Mouse (Mus musculus) heart, embryonic 10.5 days (tissue): ENCODE data around the gene E030018B13Rik. TPM values are rescaled to one million over a fixed set of nuclear protein-coding genes. Genes with fewer than 3 reads are reported as not detected.

Source experiments
- DNase-seq: peaks from one replicate; pipeline ENCODE4 v3.0.0-alpha.2; 2017; ENCODE audit warnings: low spot score
- H3K27ac ChIP-seq: fragments of 300-500 bp; sonication (generic); 2 replicates; pipeline ENCODE4 v1.5.1; 2016; ENCODE audit warnings: mild to moderate bottlenecking
- H3K27me3 ChIP-seq: fragments of 300-500 bp; sonication (generic); 2 replicates; pipeline ENCODE4 v1.6.1; 2016; ENCODE audit warnings: mild to moderate bottlenecking; ENCODE audit not compliant: poor library complexity, insufficient read depth, severe bottlenecking
- H3K36me3 ChIP-seq: fragments of 300-500 bp; sonication (generic); 2 replicates; pipeline ENCODE4 v1.6.1; 2016; ENCODE audit warnings: mild to moderate bottlenecking, moderate library complexity
- H3K4me1 ChIP-seq: fragments of 300-500 bp; sonication (generic); 2 replicates; pipeline ENCODE4 v1.6.1; 2016; ENCODE audit warnings: mild to moderate bottlenecking
- H3K4me3 ChIP-seq: fragments of 300-500 bp; sonication (generic); 2 replicates; pipeline ENCODE4 v1.5.1; 2016; ENCODE audit warnings: mild to moderate bottlenecking, moderate library complexity
- H3K9me3 ChIP-seq: fragments of 300-500 bp; sonication (generic); 2 replicates; pipeline ENCODE4 v1.6.1; 2016; ENCODE audit warnings: mild to moderate bottlenecking, moderate library complexity
- WGBS: fragments of 180-500 bp; shearing (Covaris S2); methylation state at CpG from one replicate; pipeline ENCODE4 v1.1.7; 2016; 5-methylcytosine and 5-hydroxymethylcytosine counted together
- polyA plus RNA-seq: library from polyadenylated mRNA; unstranded; fragments of >200 nt; fragmentation: Nextera tagmentation; extraction: Ambion mirVana; gene quantifications from 2 replicates; pipeline ENCODE4 v1.2.1, GENCODE M21; 2016

Gene E030018B13Rik
- polyA plus RNA-seq, 1 experiment from 2014 or later = 0.18 TPM

- Histone ChIP-seq H3K4me3 (no peak overlapping the region), H3K27ac (no peak overlapping the region), H3K9me3 (no peaks in the 10 kb centered on the region), H3K4me1 (peaks cover 15% of the 10 kb centered on the region), H3K27me3 (peaks cover 9% of the 10 kb centered on the region; the same call in 1 of the 2 replicates), H3K36me3 (no peaks in the 10 kb centered on the region)
- DNase-seq = no peak
- WGBS = 51% methylated on average over 7 of the region's 7 CpGs
Measured at GRCm38 (mm10) chr7:63952077-63952898, 35.6 kb downstream of the E030018B13Rik start.

GRCm38 (mm10) chr7:63955440-63955839 is 38.8 kb downstream of the E030018B13Rik start:
- peaks cover 26% of the 10 kb centered on the region; the same call in 1 of the 2 replicates for H3K27me3 ChIP-seq
- H3K9me3 ChIP-seq = no peaks in the 10 kb centered on the region
- H3K27ac ChIP-seq = no peak overlapping the region
- DNase-seq = no peak
- H3K36me3 ChIP-seq = no peaks in the 10 kb centered on the region
- H3K4me1 ChIP-seq = peaks cover 17% of the 10 kb centered on the region
- WGBS = 76% methylated on average over 2 of the region's 2 CpGs
- no peak overlapping the region for H3K4me3 ChIP-seq

- Histone ChIP-seq H3K27me3 (peaks cover 26% of the 10 kb centered on the region; the same call in 1 of the 2 replicates), H3K4me3 (no peak overlapping the region), H3K4me1 (peaks cover 17% of the 10 kb centered on the region), H3K36me3 (no peaks in the 10 kb centered on the region), H3K27ac (no peak overlapping the region), H3K9me3 (no peaks in the 10 kb centered on the region)
- no peak for DNase-seq
- 69% methylated on average over 14 of the region's 14 CpGs for WGBS
Measured at GRCm38 (mm10) chr7:63956138-63956823, 39.6 kb downstream of the E030018B13Rik start.

GRCm38 (mm10) chr7:63956981-63957713 is 40.5 kb downstream of the E030018B13Rik start:
- peak overlapping the region; percentile 13; the same call in 1 of the 2 replicates for H3K27ac ChIP-seq
- no peak for DNase-seq
- WGBS = 23% methylated on average over 16 of the region's 16 CpGs

GRCm38 (mm10) chr7:63957872-63958640 is 41.4 kb downstream of the E030018B13Rik start:
- no peak overlapping the region for H3K4me3 ChIP-seq
- WGBS = 83% methylated on average over 12 of the region's 12 CpGs
- no peak for DNase-seq
- H3K27ac ChIP-seq = no peak overlapping the region
- H3K4me1 ChIP-seq = peaks cover 17% of the 10 kb centered on the region
- peaks cover 26% of the 10 kb centered on the region; the same call in 1 of the 2 replicates for H3K27me3 ChIP-seq
- H3K36me3 ChIP-seq = no peaks in the 10 kb centered on the region
- H3K9me3 ChIP-seq = no peaks in the 10 kb centered on the region

More at GRCm38 (mm10) chr7:63956981-63957713, 40.5 kb downstream of the E030018B13Rik start:
- H3K9me3 ChIP-seq = no peaks in the 10 kb centered on the region
- H3K4me3 ChIP-seq = no peak overlapping the region
- H3K4me1 ChIP-seq = peaks cover 17% of the 10 kb centered on the region
- H3K36me3 ChIP-seq = no peaks in the 10 kb centered on the region
- H3K27me3 ChIP-seq = peaks cover 26% of the 10 kb centered on the region; the same call in 1 of the 2 replicates

GRCm38 (mm10) chr7:63963632-63964031 is 47.0 kb downstream of the E030018B13Rik start:
- Histone ChIP-seq H3K4me1 (0 out of 2 replicates have a peak, but pooled peaks cover 9% of the 10 kb centered on the region), H3K36me3 (no peaks in the 10 kb centered on the region), H3K9me3 (no peaks in the 10 kb centered on the region), H3K27me3 (peaks cover 6% of the 10 kb centered on the region; the same call in 1 of the 2 replicates), H3K4me3 (no peak overlapping the region), H3K27ac (no peak overlapping the region)
- no peak for DNase-seq
- WGBS = 68% methylated on average over 5 of the region's 5 CpGs

GRCm38 (mm10) chr7:63964121-63964520 is 47.5 kb downstream of the E030018B13Rik start:
- no peak for DNase-seq
- H3K9me3 ChIP-seq = no peaks in the 10 kb centered on the region
- H3K27ac ChIP-seq = no peak overlapping the region
- WGBS = 75% methylated on average over 6 of the region's 6 CpGs
- H3K4me1 ChIP-seq = 0 out of 2 replicates have a peak, but pooled peaks cover 9% of the 10 kb centered on the region
- H3K36me3 ChIP-seq = no peaks in the 10 kb centered on the region
- peaks cover under 1% of the 10 kb centered on the region; the same call in 1 of the 2 replicates for H3K27me3 ChIP-seq
- H3K4me3 ChIP-seq = no peak overlapping the region

GRCm38 (mm10) chr7:63965135-63965534 is 48.5 kb downstream of the E030018B13Rik start:
- no peak for DNase-seq
- Histone ChIP-seq H3K36me3 (no peaks in the 10 kb centered on the region), H3K27me3 (no peaks in the 10 kb centered on the region), H3K27ac (peak overlapping the region; percentile 16; the same call in 1 of the 2 replicates), H3K4me3 (no peak overlapping the region), H3K4me1 (0 out of 2 replicates have a peak, but pooled peaks cover 9% of the 10 kb centered on the region), H3K9me3 (no peaks in the 10 kb centered on the region)
- 68% methylated on average over 2 of the region's 2 CpGs for WGBS

- H3K4me1 ChIP-seq = 0 out of 2 replicates have a peak, but pooled peaks cover 9% of the 10 kb centered on the region
- no peak overlapping the region for H3K4me3 ChIP-seq
- H3K27me3 ChIP-seq = no peaks in the 10 kb centered on the region
- H3K36me3 ChIP-seq = no peaks in the 10 kb centered on the region
- peak overlapping the region; percentile 16; the same call in 1 of the 2 replicates for H3K27ac ChIP-seq
- 66% methylated on average over 5 of the region's 5 CpGs for WGBS
- no peak for DNase-seq
- no peaks in the 10 kb centered on the region for H3K9me3 ChIP-seq
Measured at GRCm38 (mm10) chr7:63965635-63966418, 49.2 kb downstream of the E030018B13Rik start.

GRCm38 (mm10) chr7:63969941-63970340 is 53.3 kb downstream of the E030018B13Rik start:
- no peaks in the 10 kb centered on the region for H3K27me3 ChIP-seq
- H3K27ac ChIP-seq = no peak overlapping the region
- 83% methylated on average over 3 of the region's 3 CpGs for WGBS
- no peaks in the 10 kb centered on the region for H3K36me3 ChIP-seq
- DNase-seq = no peak
- no peak overlapping the region for H3K4me3 ChIP-seq
- H3K4me1 ChIP-seq = 0 out of 2 replicates have a peak, but pooled peaks cover 9% of the 10 kb centered on the region
- no peaks in the 10 kb centered on the region for H3K9me3 ChIP-seq
